Mouse (Mus musculus) stomach, embryonic 14.5 days (tissue): Measurements from ENCODE around the gene Bcl2l1. TPM values are rescaled to one million over a fixed set of nuclear protein-coding genes. Genes with fewer than 3 reads are reported as not detected.

ENCODE experiments used
- ATAC-seq: fragments of 200-750 bp; cut with Nextera tagmentation; 2 replicates; pipeline ENCODE4 v1.8.0; 2017; ENCODE audit warnings: low read depth, moderate TSS enrichment; ENCODE audit not compliant: insufficient number of reproducible peaks, insufficient read depth, low FRiP score
- H3K27ac ChIP-seq: fragments of 300-500 bp; sonication (generic); 2 replicates; pipeline ENCODE4 v1.5.1; 2014; ENCODE audit warnings: mild to moderate bottlenecking, low read length, moderate library complexity, mixed read lengths
- H3K27me3 ChIP-seq: fragments of 300-500 bp; sonication (generic); 2 replicates; pipeline ENCODE4 v1.6.1; 2014; ENCODE audit warnings: low read length, control low read depth, mixed read lengths; ENCODE audit not compliant: control insufficient read depth, insufficient read depth
- H3K36me3 ChIP-seq: fragments of 300-500 bp; sonication (generic); 2 replicates; pipeline ENCODE4 v1.6.1; 2014; ENCODE audit warnings: mild to moderate bottlenecking, control low read depth, low read length, moderate library complexity, mixed read lengths; ENCODE audit not compliant: control insufficient read depth, insufficient read depth
- H3K4me1 ChIP-seq: fragments of 300-500 bp; sonication (generic); 2 replicates; pipeline ENCODE4 v1.6.1; 2014; ENCODE audit warnings: low read length, control low read depth, mixed read lengths; ENCODE audit not compliant: control insufficient read depth, insufficient read depth
- H3K4me2 ChIP-seq: fragments of 300-500 bp; sonication (generic); replicated peaks from 2 replicates; pipeline ENCODE4 v1.6.1; 2014; ENCODE audit warnings: low read depth, low read length, control low read depth
- H3K4me3 ChIP-seq: fragments of 300-500 bp; sonication (generic); 2 replicates; pipeline ENCODE4 v1.5.1; 2014; ENCODE audit warnings: low read depth, low read length, control low read depth
- H3K9ac ChIP-seq: fragments of 300-500 bp; sonication (generic); replicated peaks from 2 replicates; pipeline ENCODE4 v1.6.1; 2014; ENCODE audit warnings: low read depth, mild to moderate bottlenecking, control low read depth, low read length, moderate library complexity, mixed read lengths
- H3K9me3 ChIP-seq: fragments of 300-500 bp; sonication (generic); 2 replicates; pipeline ENCODE4 v1.6.1; 2016; ENCODE audit warnings: low read depth, low read length, control low read depth; ENCODE audit not compliant: control insufficient read depth
- WGBS: fragments of 180-500 bp; shearing (Covaris S2); extraction: QIAGEN DNeasy Blood & Tissue Kit; methylation state at CpG from one replicate; pipeline ENCODE4 v1.1.7; 2014; 5-methylcytosine and 5-hydroxymethylcytosine counted together
- polyA plus RNA-seq: library from polyadenylated mRNA; unstranded; fragments of >200 nt; fragmentation: Nextera tagmentation; extraction: Ambion mirVana; gene quantifications from 2 replicates; pipeline ENCODE4 v1.2.1, GENCODE M21; 2014

The Bcl2l1 gene
- polyA plus RNA-seq, 1 experiment from 2014 or later, result 79.4 TPM

DNA sequence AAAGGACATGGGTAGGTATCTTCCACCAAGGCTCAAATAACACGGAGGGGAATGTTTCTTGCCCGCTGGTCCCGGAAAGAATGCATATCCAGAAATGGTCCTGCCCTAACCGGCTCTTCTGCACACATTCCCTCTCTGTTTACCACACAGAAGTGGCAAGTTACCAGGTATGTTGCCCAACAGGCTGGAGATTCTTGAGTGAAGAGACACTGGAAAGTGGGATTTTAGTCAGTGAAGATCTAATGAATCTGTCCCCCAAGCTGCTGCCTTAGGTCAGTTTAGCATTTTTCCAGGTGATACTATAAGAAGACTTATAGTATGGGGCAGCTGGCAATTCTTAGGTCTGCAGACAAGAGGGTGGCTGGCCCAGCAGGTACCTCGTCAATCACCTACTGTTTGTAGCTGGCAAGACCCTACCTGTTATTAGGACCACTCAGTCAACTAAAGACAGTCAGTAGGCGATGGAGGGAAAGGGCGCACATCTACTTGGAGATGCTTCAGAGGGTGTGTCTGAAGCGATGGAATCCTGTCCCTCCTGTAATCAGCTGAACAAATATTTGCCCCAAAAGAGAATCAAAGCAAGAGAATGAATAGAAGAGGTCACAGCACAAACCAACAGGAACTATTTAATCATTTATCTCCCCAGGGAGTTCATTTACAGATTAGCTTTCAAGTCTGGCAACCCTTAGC, 4.1 kb downstream of the Bcl2l1 start:
- Histone ChIP-seq H3K27me3 (no peaks in the 10 kb centered on the region), H3K36me3 (peaks cover 3% of the 10 kb centered on the region; the same call in 1 of the 2 replicates), H3K27ac (peak overlapping the region; percentile 52; the same call in 1 of the 2 replicates), H3K4me2 (peak overlapping the region; percentile 74), H3K4me3 (peak overlapping the region; percentile 71), H3K4me1 (peaks cover 42% of the 10 kb centered on the region), H3K9me3 (no peaks in the 10 kb centered on the region), H3K9ac (no peak overlapping the region)
- 61% methylated on average over 8 of the region's 8 CpGs for WGBS
- no peak for ATAC-seq

- H3K4me3 ChIP-seq, result no peak overlapping the region
- no peak overlapping the region for H3K9ac ChIP-seq
- WGBS, result 81% methylated on average over 3 of the region's 3 CpGs
- H3K27me3 ChIP-seq, result no peaks in the 10 kb centered on the region
- H3K4me1 ChIP-seq, result peaks cover 43% of the 10 kb centered on the region
- no peak for ATAC-seq
- no peak overlapping the region for H3K27ac ChIP-seq
- no peaks in the 10 kb centered on the region for H3K9me3 ChIP-seq
- peaks cover 3% of the 10 kb centered on the region; the same call in 1 of the 2 replicates for H3K36me3 ChIP-seq
- no peak overlapping the region for H3K4me2 ChIP-seq
Observed at GRCm38 (mm10) chr2:152826481-152826880, 5.0 kb downstream of the Bcl2l1 start.

DNA sequence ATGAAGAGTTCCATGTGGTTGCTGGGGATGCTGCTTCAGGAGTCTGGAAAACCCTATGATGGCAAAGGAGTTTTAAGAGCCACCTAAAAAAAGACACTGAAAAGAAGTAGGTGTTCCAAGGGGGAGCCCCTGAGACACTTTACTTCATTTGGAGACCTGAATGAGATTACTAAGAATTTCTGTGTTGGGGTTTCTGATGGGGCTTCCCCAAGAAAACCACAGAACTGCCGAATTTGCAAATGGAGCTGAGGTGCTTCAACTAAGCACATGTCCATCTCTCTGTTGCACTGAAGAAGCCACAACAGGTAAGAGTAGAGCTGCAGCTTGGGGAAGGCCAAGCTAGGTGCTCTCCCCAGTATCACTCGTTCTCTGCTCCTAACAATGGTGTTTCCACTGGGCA, 5.8 kb downstream of the Bcl2l1 start:
- H3K4me3 ChIP-seq, result no peak overlapping the region
- H3K9me3 ChIP-seq, result no peaks in the 10 kb centered on the region
- H3K27ac ChIP-seq, result no peak overlapping the region
- peaks cover 3% of the 10 kb centered on the region; the same call in 1 of the 2 replicates for H3K36me3 ChIP-seq
- H3K9ac ChIP-seq, result no peak overlapping the region
- no peak for ATAC-seq
- WGBS, result 79% methylated on average over 2 of the region's 2 CpGs
- no peaks in the 10 kb centered on the region for H3K27me3 ChIP-seq
- H3K4me2 ChIP-seq, result no peak overlapping the region
- peaks cover 50% of the 10 kb centered on the region for H3K4me1 ChIP-seq

DNA sequence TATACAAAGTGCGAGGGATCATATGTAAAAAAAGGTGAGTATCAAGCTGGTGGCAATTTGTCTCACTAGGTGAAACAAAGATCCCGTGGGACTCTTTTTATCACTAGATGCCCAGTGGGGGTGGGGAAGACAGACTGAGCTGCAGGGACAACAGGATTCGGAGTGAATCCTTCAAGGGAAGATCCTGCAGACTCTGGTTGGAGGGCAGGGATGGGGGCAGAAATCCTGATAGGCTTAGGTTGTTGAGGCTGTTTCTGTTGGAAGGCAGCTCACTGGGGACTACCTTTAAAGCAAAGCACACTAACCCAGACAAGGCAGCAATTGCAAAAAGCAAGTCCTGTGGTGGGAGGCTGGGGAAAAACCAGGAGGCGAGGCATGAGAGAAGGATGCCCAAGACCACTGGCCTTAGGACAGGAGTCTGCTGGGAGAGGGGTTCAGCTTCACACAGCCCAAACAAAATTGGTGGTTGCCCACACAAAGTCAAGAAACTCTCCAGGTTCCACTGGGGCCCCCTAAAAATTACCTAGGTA, 6.3 kb downstream of the Bcl2l1 start:
- no peaks in the 10 kb centered on the region for H3K27me3 ChIP-seq
- H3K4me2 ChIP-seq, result no peak overlapping the region
- 68% methylated on average over 4 of the region's 4 CpGs for WGBS
- ATAC-seq, result no peak
- peaks cover 3% of the 10 kb centered on the region; the same call in 1 of the 2 replicates for H3K36me3 ChIP-seq
- H3K27ac ChIP-seq, result no peak overlapping the region
- H3K4me1 ChIP-seq, result peaks cover 50% of the 10 kb centered on the region
- H3K4me3 ChIP-seq, result no peak overlapping the region
- no peaks in the 10 kb centered on the region for H3K9me3 ChIP-seq
- H3K9ac ChIP-seq, result no peak overlapping the region

GRCm38 (mm10) chr2:152824438-152825167, 6.9 kb downstream of the Bcl2l1 start:
- no peak overlapping the region for H3K4me2 ChIP-seq

GRCm38 (mm10) chr2:152823770-152824169, 7.8 kb downstream of the Bcl2l1 start:
- WGBS, result 96% methylated on average over 1 of the region's 1 CpGs
- no peak overlapping the region for H3K27ac ChIP-seq

More at GRCm38 (mm10) chr2:152824438-152825167, 6.9 kb downstream of the Bcl2l1 start:
- peaks cover 6% of the 10 kb centered on the region; the same call in 1 of the 2 replicates for H3K36me3 ChIP-seq
- no peak for ATAC-seq
- H3K4me3 ChIP-seq, result no peak overlapping the region
- no peak overlapping the region for H3K27ac ChIP-seq
- peaks cover 52% of the 10 kb centered on the region for H3K4me1 ChIP-seq
- WGBS, result 80% methylated on average over 3 of the region's 3 CpGs
- no peak overlapping the region for H3K9ac ChIP-seq
- H3K9me3 ChIP-seq, result no peaks in the 10 kb centered on the region
- H3K27me3 ChIP-seq, result no peaks in the 10 kb centered on the region

GRCm38 (mm10) chr2:152821566-152821965, 10.0 kb downstream of the Bcl2l1 start:
- Histone ChIP-seq H3K4me3 (no peak overlapping the region), H3K4me2 (no peak overlapping the region), H3K27ac (peak overlapping the region; percentile 10), H3K36me3 (0 out of 2 replicates have a peak, but pooled peaks cover 6% of the 10 kb centered on the region), H3K9ac (no peak overlapping the region), H3K9me3 (no peaks in the 10 kb centered on the region), H3K4me1 (peaks cover 42% of the 10 kb centered on the region), H3K27me3 (no peaks in the 10 kb centered on the region)
- ATAC-seq, result no peak

More at GRCm38 (mm10) chr2:152823770-152824169, 7.8 kb downstream of the Bcl2l1 start:
- Histone ChIP-seq H3K9ac (no peak overlapping the region), H3K9me3 (no peaks in the 10 kb centered on the region), H3K36me3 (peaks cover 6% of the 10 kb centered on the region; the same call in 1 of the 2 replicates), H3K27me3 (no peaks in the 10 kb centered on the region), H3K4me1 (peaks cover 44% of the 10 kb centered on the region), H3K4me2 (no peak overlapping the region), H3K4me3 (no peak overlapping the region)
- no peak for ATAC-seq

- H3K4me3 ChIP-seq, result no peak overlapping the region
- WGBS, result 39% methylated on average over 5 of the region's 5 CpGs
- ATAC-seq, result no peak
- no peaks in the 10 kb centered on the region for H3K27me3 ChIP-seq
- H3K9ac ChIP-seq, result no peak overlapping the region
- peak overlapping the region; percentile 10 for H3K27ac ChIP-seq
- H3K4me2 ChIP-seq, result no peak overlapping the region
- peaks cover 38% of the 10 kb centered on the region for H3K4me1 ChIP-seq
- no peaks in the 10 kb centered on the region for H3K9me3 ChIP-seq
- 0 out of 2 replicates have a peak, but pooled peaks cover 6% of the 10 kb centered on the region for H3K36me3 ChIP-seq
Observed at GRCm38 (mm10) chr2:152821023-152821422, 10.5 kb downstream of the Bcl2l1 start.
